ENCODE assay signal across 8 mouse cellular contexts in genomic region chr9:114672703-114673561, GRCm38 (mm10). TPM values are rescaled to one million over a fixed set of nuclear protein-coding genes. Genes with fewer than 3 reads are reported as not detected.
DNase-seq lines count a peak whose midpoint lies in the region; ATAC-seq lines count a peak whose summit lies in the region.

No protein-coding gene starts in this region.

- H3K4me1 ChIP-seq in heart, embryonic 10.5 days: peaks cover 17% of the 10 kb centered on the region
- H3K4me1 ChIP-seq in limb, embryonic 12.5 days (replicated peaks): peaks cover 11% of the 10 kb centered on the region
- no peaks in the 10 kb centered on the region for H3K4me1 ChIP-seq in neural tube, embryonic 11.5 days (ENCODE audit: control insufficient read depth, insufficient read depth, low read length)

- H3K36me3 ChIP-seq in heart, embryonic 10.5 days: no peaks in the 10 kb centered on the region
- no peaks in the 10 kb centered on the region for H3K36me3 ChIP-seq in limb, embryonic 12.5 days
- no peaks in the 10 kb centered on the region for H3K36me3 ChIP-seq in neural tube, embryonic 11.5 days (ENCODE audit: control insufficient read depth, insufficient read depth, low read length)

- no peaks in the 10 kb centered on the region; the same call in 1 of the 2 replicates for H3K27me3 ChIP-seq in heart, embryonic 10.5 days (ENCODE audit: insufficient read depth, poor library complexity, severe bottlenecking)
- 0 out of 2 replicates have a peak, but pooled peaks cover 7% of the 10 kb centered on the region for H3K27me3 ChIP-seq in limb, embryonic 12.5 days
- no peaks in the 10 kb centered on the region for H3K27me3 ChIP-seq in neural tube, embryonic 11.5 days (ENCODE audit: control insufficient read depth, insufficient read depth, low read length)

- no peaks in the 10 kb centered on the region for H3K9me3 ChIP-seq in heart, embryonic 10.5 days
- H3K9me3 ChIP-seq in limb, embryonic 12.5 days: no peaks in the 10 kb centered on the region
- no peaks in the 10 kb centered on the region for H3K9me3 ChIP-seq in neural tube, embryonic 11.5 days (ENCODE audit: control insufficient read depth, low read length)

- peak overlapping the region; percentile 58 for H3K4me3 ChIP-seq in heart, embryonic 10.5 days
- peak overlapping the region; percentile 32 for H3K4me3 ChIP-seq in limb, embryonic 12.5 days (replicated peaks)
- peak overlapping the region; percentile 25 for H3K4me3 ChIP-seq in neural tube, embryonic 11.5 days (ENCODE audit: low read depth, low read length)

- H3K27ac ChIP-seq in heart, embryonic 10.5 days: peak overlapping the region; percentile 76
- H3K27ac ChIP-seq in limb, embryonic 12.5 days: no peak overlapping the region
- peak overlapping the region; percentile 56; the same call in 1 of the 2 replicates for H3K27ac ChIP-seq in neural tube, embryonic 11.5 days (ENCODE audit: low read depth, low read length)

- WGBS in heart, embryonic 10.5 days: 3% methylated on average over 24 of the region's 24 CpGs
- 4% methylated on average over 24 of the region's 24 CpGs for WGBS in limb, embryonic 12.5 days
- WGBS in neural tube, embryonic 11.5 days: 10% methylated on average over 24 of the region's 24 CpGs

- peak overlapping the region; percentile 40 for H3K9ac ChIP-seq in limb, embryonic 12.5 days (replicated peaks)
- peak overlapping the region; percentile 63 for H3K9ac ChIP-seq in neural tube, embryonic 11.5 days (ENCODE audit: low read length)

- peak; percentile 24; the same call in 1 of the 2 replicates for ATAC-seq in limb, embryonic 12.5 days (ENCODE audit: insufficient number of reproducible peaks, insufficient read depth, low FRiP score, low TSS enrichment, low read depth)
- no peak for ATAC-seq in neural tube, embryonic 11.5 days (ENCODE audit: insufficient read depth, low FRiP score, low TSS enrichment)

- H3K4me2 ChIP-seq in limb, embryonic 12.5 days: peak overlapping the region; percentile 58
- peak overlapping the region; percentile 47 for H3K4me2 ChIP-seq in neural tube, embryonic 11.5 days (ENCODE audit: low read depth)

- peak; percentile 33 to 54 for DNase-seq in left cerebral cortex, adult 8-10 months (ENCODE audit: low spot score in 2 of 2)
- DNase-seq in left cerebral cortex, adult 11 months (ENCODE audit: low spot score): no peak
- DNase-seq in cerebellum, postnatal 25 days: peak; percentile 72 to 74
- no peak for DNase-seq in heart, embryonic 10.5 days (ENCODE audit: low spot score)
- peak; percentile 37 for DNase-seq in neural tube, embryonic 11.5 days (ENCODE audit: low spot score)
- DNase-seq in adrenal gland, adult 8-10 months: no peak
- DNase-seq in spleen, adult 12 weeks (ENCODE audit: low spot score): no peak

RNA-seq across cellular contexts. Expression of gene Dync1li1, which starts 15.7 kb away (rescaled TPM):
- total RNA-seq in left cerebral cortex, adult 8-10 months (2022): 10 to 100 TPM; 84.6 to 87.5 (median 85.9) TPM
- polyA plus RNA-seq in heart, embryonic 10.5 days (2016; fragmentation: Nextera tagmentation; extraction: Ambion mirVana): 71.3 and 83.9 TPM in 2 replicates
- polyA plus RNA-seq in limb, embryonic 12.5 days (2016; fragmentation: Nextera tagmentation; extraction: Ambion mirVana): 69.0 and 77.4 TPM in 2 replicates
- 94.0 and 97.3 TPM in 2 replicates for polyA plus RNA-seq in neural tube, embryonic 11.5 days (2014; fragmentation: Nextera tagmentation; extraction: Ambion mirVana)
- total RNA-seq in adrenal gland, adult 8-10 months (2022): 10 to 100 TPM; 37.9 to 45.9 (median 44.1) TPM

RNA-seq across cellular contexts. Expression of gene Cnot10, which starts 32.9 kb away (rescaled TPM):
- 10 to 100 TPM; 42.6 to 48.7 (median 45.0) TPM for total RNA-seq in left cerebral cortex, adult 8-10 months (2022)
- 44.8 and 53.3 TPM in 2 replicates for polyA plus RNA-seq in heart, embryonic 10.5 days (2016; fragmentation: Nextera tagmentation; extraction: Ambion mirVana)
- polyA plus RNA-seq in limb, embryonic 12.5 days (2016; fragmentation: Nextera tagmentation; extraction: Ambion mirVana): 81.9 and 82.2 TPM in 2 replicates
- polyA plus RNA-seq in neural tube, embryonic 11.5 days (2014; fragmentation: Nextera tagmentation; extraction: Ambion mirVana): 68.0 and 68.5 TPM in 2 replicates
- total RNA-seq in adrenal gland, adult 8-10 months (2022): 10 to 100 TPM; 42.5 to 51.1 (median 44.4) TPM

RNA-seq across cellular contexts. Expression of gene Cmtm6, which starts 58.0 kb away (rescaled TPM):
- total RNA-seq in left cerebral cortex, adult 8-10 months (2022): 10 to 100 TPM; 20.0 to 25.7 (median 22.9) TPM
- 39.4 and 47.3 TPM in 2 replicates for polyA plus RNA-seq in heart, embryonic 10.5 days (2016; fragmentation: Nextera tagmentation; extraction: Ambion mirVana)
- polyA plus RNA-seq in limb, embryonic 12.5 days (2016; fragmentation: Nextera tagmentation; extraction: Ambion mirVana): 24.9 and 26.1 TPM in 2 replicates
- polyA plus RNA-seq in neural tube, embryonic 11.5 days (2014; fragmentation: Nextera tagmentation; extraction: Ambion mirVana): 24.1 and 25.7 TPM in 2 replicates
- total RNA-seq in adrenal gland, adult 8-10 months (2022): 100 to 1,000 TPM in 1 of 4 experiments, 10 to 100 TPM in 3; 68.5 to 105 (median 78.0) TPM

Comparison
In these comparisons a context has a peak if more than half of its experiments do, and no peak if none do; other contexts are left out.
1. DNase-seq: peak in left cerebral cortex, adult 8-10 months (2 of 2), cerebellum, postnatal 25 days (2 of 2) and neural tube, embryonic 11.5 days (single experiment); none in left cerebral cortex, adult 11 months (single experiment), heart, embryonic 10.5 days (single experiment), adrenal gland, adult 8-10 months (single experiment) and spleen, adult 12 weeks (single experiment).
2. Peak in every context shown above with its lines, with median percentiles within 50 percentile points of each other: H3K4me3 ChIP-seq.